Mouse (Mus musculus): ENCODE measurements around the gene Myo15b. TPM values are rescaled to one million over a fixed set of nuclear protein-coding genes. Genes with fewer than 3 reads are reported as not detected.

The Myo15b gene
- polyA plus RNA-seq, 1 experiment from 2014 or later: 11.1 TPM

GRCm38 (mm10) chr11:115906521-115906920, 48.3 kb downstream of the Myo15b start:
- H3K4me1 ChIP-seq: peaks cover 58% of the 10 kb centered on the region
- no peak overlapping the region for H3K4me3 ChIP-seq (replicated peaks)
- H3K36me3 ChIP-seq: peaks cover 4% of the 10 kb centered on the region; the same call in 1 of the 2 replicates
- ATAC-seq (replicated peaks; ENCODE audit: low FRiP score): no peak
- H3K4me2 ChIP-seq: no peak overlapping the region
- 86% methylated on average over 5 of the region's 5 CpGs for WGBS
- H3K9ac ChIP-seq: no peak overlapping the region
- no peaks in the 10 kb centered on the region for H3K27me3 ChIP-seq
- peak overlapping the region; percentile 91 for H3K27ac ChIP-seq
- H3K9me3 ChIP-seq (replicated peaks): no peaks in the 10 kb centered on the region

- ATAC-seq (replicated peaks; ENCODE audit: low FRiP score): 0 out of 2 replicates have a peak, but pooled peaks have one; percentile 34
- Histone ChIP-seq H3K4me3 (replicated peaks) (no peak overlapping the region), H3K9me3 (replicated peaks) (no peaks in the 10 kb centered on the region), H3K27me3 (no peaks in the 10 kb centered on the region), H3K4me2 (no peak overlapping the region), H3K9ac (no peak overlapping the region), H3K4me1 (peaks cover 22% of the 10 kb centered on the region), H3K27ac (peak overlapping the region; percentile 89), H3K36me3 (peaks cover 24% of the 10 kb centered on the region)
- WGBS: 80% methylated on average over 5 of the region's 5 CpGs
These were observed 52.9 kb downstream of the Myo15b start for GRCm38 (mm10) chr11:115911134-115911561.

- peak within 1 kb of the TSS; percentile 2; the same call in 1 of the 2 replicates for H3K4me3 ChIP-seq (replicated peaks)
- peaks cover 15% of the 10 kb centered on the region for H3K4me1 ChIP-seq
- H3K9me3 ChIP-seq (replicated peaks): no peaks in the 10 kb centered on the region
- WGBS: 68% methylated on average over 11 of the region's 11 CpGs
- peak; percentile 83 for ATAC-seq (replicated peaks; ENCODE audit: low FRiP score)
- peak within 1 kb of the TSS; percentile 89 for H3K27ac ChIP-seq
- H3K4me2 ChIP-seq: peak within 1 kb of the TSS; percentile 20
- H3K9ac ChIP-seq: no peak within 1 kb of the TSS
- H3K36me3 ChIP-seq: peaks cover 30% of the 10 kb centered on the region
- no peaks in the 10 kb centered on the region for H3K27me3 ChIP-seq
These were observed 53.6 kb downstream of the Myo15b start, which contains the start of gene Smim6 for GRCm38 (mm10) chr11:115911632-115912376. Gene Smim6, plus strand, starts transcription at chr11:115912017.

- Histone ChIP-seq H3K27ac (no peak overlapping the region), H3K4me2 (no peak overlapping the region), H3K9ac (no peak overlapping the region), H3K4me1 (peaks cover 8% of the 10 kb centered on the region), H3K4me3 (replicated peaks) (no peak overlapping the region), H3K36me3 (peaks cover 44% of the 10 kb centered on the region), H3K27me3 (no peaks in the 10 kb centered on the region), H3K9me3 (replicated peaks) (no peaks in the 10 kb centered on the region)
- whole genome bisulfite sequencing: 94% methylated on average over 4 of the region's 4 CpGs
- no peak for ATAC-seq (replicated peaks; ENCODE audit: low FRiP score)
These were observed 58.4 kb downstream of the Myo15b start for GRCm38 (mm10) chr11:115916579-115916978.

DNA sequence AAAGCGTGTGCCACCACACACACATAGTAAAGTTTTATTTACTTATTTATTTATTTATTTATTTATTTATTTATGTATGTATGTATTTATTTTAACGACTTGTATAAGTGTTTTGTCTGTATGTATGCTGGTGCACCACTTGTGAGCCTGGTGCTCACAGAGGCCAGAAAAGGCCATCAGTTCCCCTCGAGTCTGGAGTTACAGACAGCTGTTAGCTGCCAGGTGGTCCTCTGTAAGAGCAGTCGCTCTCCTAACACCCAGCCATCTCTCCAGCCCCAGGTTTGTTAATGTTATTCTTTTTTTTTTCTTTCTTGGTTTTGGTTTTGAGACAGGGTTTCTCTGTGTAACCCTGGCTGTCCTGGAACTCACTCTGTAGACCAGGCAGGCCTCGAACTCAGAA, 60.4 kb downstream of the Myo15b start:
- no peak overlapping the region for H3K27ac ChIP-seq
- ATAC-seq (replicated peaks; ENCODE audit: low FRiP score): no peak
- H3K9ac ChIP-seq: no peak overlapping the region
- no peaks in the 10 kb centered on the region for H3K4me1 ChIP-seq
- 79% methylated on average over 5 of the region's 5 CpGs for WGBS
- no peaks in the 10 kb centered on the region for H3K9me3 ChIP-seq (replicated peaks)
- H3K4me3 ChIP-seq (replicated peaks): no peak overlapping the region
- peaks cover 53% of the 10 kb centered on the region for H3K36me3 ChIP-seq
- no peaks in the 10 kb centered on the region for H3K27me3 ChIP-seq
- no peak overlapping the region for H3K4me2 ChIP-seq

- WGBS: 90% methylated on average over 5 of the region's 5 CpGs
These were observed 60.9 kb downstream of the Myo15b start for GRCm38 (mm10) chr11:115919073-115919472.

GRCm38 (mm10) chr11:115920110-115920818, 62.1 kb downstream of the Myo15b start:
- no peak for ATAC-seq (replicated peaks; ENCODE audit: low FRiP score)
- Histone ChIP-seq H3K9ac (no peak overlapping the region), H3K4me2 (no peak overlapping the region), H3K9me3 (replicated peaks) (no peaks in the 10 kb centered on the region), H3K27ac (no peak overlapping the region), H3K36me3 (peaks cover 60% of the 10 kb centered on the region), H3K27me3 (no peaks in the 10 kb centered on the region), H3K4me3 (replicated peaks) (no peak overlapping the region), H3K4me1 (no peaks in the 10 kb centered on the region)
- 47% methylated on average over 6 of the region's 6 CpGs for WGBS

More at GRCm38 (mm10) chr11:115919073-115919472, 60.9 kb downstream of the Myo15b start:
- Histone ChIP-seq H3K4me2 (no peak overlapping the region), H3K27me3 (no peaks in the 10 kb centered on the region), H3K4me1 (no peaks in the 10 kb centered on the region), H3K9ac (no peak overlapping the region), H3K27ac (no peak overlapping the region), H3K36me3 (peaks cover 56% of the 10 kb centered on the region), H3K4me3 (replicated peaks) (no peak overlapping the region), H3K9me3 (replicated peaks) (no peaks in the 10 kb centered on the region)
- ATAC-seq (replicated peaks; ENCODE audit: low FRiP score): no peak

DNA sequence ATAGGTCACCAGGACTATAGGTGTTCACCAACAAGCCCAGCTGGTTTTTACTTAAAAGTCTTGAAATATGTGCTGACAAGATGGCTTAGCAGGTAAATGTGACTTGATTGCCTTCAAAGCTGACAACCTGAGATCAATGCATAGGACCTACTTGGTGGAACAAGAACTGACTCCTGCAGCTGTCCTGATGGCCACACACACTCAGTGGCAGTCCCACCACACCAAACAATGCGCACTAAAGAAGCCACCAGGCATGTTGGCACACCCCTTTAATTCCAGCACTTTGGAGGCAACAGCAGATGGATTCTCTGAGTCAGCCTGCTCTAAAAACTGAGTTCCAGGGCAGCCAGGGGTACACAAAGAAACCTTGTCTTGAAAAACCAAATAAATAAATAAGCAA, 63.8 kb downstream of the Myo15b start:
- Histone ChIP-seq H3K27me3 (no peaks in the 10 kb centered on the region), H3K27ac (no peak overlapping the region), H3K4me1 (no peaks in the 10 kb centered on the region), H3K4me3 (replicated peaks) (no peak overlapping the region), H3K9me3 (replicated peaks) (no peaks in the 10 kb centered on the region), H3K9ac (no peak overlapping the region), H3K4me2 (no peak overlapping the region), H3K36me3 (peaks cover 52% of the 10 kb centered on the region)
- ATAC-seq (replicated peaks; ENCODE audit: low FRiP score): no peak
- WGBS: 93% methylated on average over 1 of the region's 1 CpGs

DNA sequence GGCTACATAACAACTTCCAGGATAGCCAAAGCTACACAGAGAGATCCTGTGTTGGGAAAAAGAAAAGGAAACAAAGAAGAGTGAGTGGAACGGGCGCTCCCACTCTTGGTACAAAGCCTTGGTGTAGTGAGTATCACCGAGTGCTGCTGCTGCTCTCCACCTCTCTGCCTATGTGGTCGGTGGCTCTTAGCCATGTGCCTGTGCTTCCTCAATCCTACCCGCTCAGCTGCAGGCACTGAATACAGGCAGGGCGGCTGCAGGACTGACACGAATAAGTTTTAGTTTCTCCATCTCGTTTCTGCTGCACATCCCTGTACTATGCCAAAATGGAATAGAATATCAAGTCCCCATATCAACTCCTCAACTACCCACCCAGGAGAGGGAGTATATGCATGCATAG, 70.8 kb downstream of the Myo15b start:
- H3K27ac ChIP-seq: no peak overlapping the region
- no peaks in the 10 kb centered on the region for H3K9me3 ChIP-seq (replicated peaks)
- WGBS: 86% methylated on average over 8 of the region's 8 CpGs
- no peak for ATAC-seq (replicated peaks; ENCODE audit: low FRiP score)
- H3K9ac ChIP-seq: no peak overlapping the region
- H3K36me3 ChIP-seq: peaks cover 36% of the 10 kb centered on the region
- no peak overlapping the region for H3K4me2 ChIP-seq
- no peak overlapping the region for H3K4me3 ChIP-seq (replicated peaks)
- H3K4me1 ChIP-seq: peaks cover 13% of the 10 kb centered on the region
- no peaks in the 10 kb centered on the region for H3K27me3 ChIP-seq

DNA sequence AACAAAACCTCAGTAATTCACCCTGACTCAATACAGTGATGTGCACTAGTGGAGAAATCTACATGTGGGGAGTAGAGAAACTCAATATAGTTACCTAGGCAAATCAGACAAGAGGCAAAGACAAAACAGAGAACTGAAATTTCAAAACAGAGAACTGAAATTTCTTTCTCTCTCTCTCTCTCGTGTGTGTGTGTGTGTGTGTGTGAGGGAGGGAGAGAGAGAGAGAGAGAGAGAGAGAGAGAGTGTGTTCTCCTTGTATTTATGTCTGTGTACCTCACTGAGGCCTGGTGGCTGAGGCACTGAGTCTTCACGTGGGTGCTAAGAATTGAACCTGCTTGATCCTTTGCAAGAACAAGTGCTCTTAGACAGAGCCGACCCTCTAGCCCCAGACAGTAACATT, 71.6 kb downstream of the Myo15b start:
- Histone ChIP-seq H3K36me3 (peaks cover 30% of the 10 kb centered on the region), H3K27me3 (no peaks in the 10 kb centered on the region), H3K4me2 (no peak overlapping the region), H3K4me1 (peaks cover 21% of the 10 kb centered on the region), H3K27ac (no peak overlapping the region), H3K9me3 (replicated peaks) (no peaks in the 10 kb centered on the region), H3K9ac (no peak overlapping the region), H3K4me3 (replicated peaks) (no peak overlapping the region)
- ATAC-seq (replicated peaks; ENCODE audit: low FRiP score): no peak
- WGBS: 77% methylated on average over 2 of the region's 3 CpGs

DNA sequence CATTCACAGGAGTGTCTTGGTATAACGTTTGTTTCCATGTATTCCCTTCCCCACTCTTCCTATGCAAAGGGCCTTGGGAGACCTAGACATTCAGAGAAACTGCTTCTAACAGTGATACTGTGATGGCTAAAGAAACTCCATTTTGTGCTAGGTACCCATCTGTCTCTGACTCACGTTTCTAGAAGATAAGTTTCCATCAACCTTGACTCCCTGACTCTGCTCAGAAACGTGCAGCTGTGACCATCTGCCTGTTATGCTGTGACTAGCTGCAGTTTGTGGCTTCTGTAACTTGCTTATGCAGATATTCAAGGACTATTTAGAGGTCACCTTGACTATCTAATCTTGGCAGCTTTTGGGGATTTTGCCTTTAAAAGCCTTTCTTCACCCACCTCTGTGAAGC, 73.0 kb downstream of the Myo15b start:
- WGBS: 74% methylated on average over 3 of the region's 3 CpGs
- H3K9ac ChIP-seq: no peak overlapping the region

DNA sequence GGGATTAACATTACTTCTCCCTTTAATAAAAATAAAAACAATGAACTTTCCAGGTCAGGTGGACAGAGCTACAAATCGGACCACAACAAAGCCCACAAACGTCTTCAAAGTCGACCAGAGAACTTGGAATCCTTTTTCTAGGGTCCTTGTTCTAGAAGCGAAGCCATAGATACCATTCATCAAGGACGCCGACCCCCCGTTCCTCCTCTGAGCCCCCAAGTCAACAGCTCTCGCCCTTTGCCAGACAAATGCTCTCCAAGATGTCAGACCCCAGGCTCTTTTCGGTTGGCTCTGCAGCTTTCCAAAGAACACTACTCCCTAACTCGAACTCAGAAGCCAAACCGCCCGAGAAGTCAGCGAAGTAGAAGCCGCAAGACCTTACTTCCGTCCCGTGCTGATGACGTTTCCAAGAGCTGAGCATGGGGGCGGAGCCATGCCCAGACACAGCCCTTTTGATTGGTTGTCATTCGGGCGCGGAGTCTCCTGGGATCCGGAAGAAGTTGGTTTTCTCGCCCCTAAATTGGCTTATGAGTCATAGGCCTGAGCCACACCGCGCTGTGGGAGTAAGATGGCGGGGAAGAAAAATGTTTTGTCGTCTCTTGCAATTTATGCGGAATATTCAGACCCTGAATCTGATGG, 75.0 kb downstream of the Myo15b start, which contains the start of the genes Sap30bp and Recql5:
Gene Sap30bp, plus strand, starts transcription at position 175 of the 639 bp plus-strand sequence.
Gene Recql5, minus strand, starts transcription at position 370 of the 639 bp plus-strand sequence.
- H3K36me3 ChIP-seq: peaks cover 33% of the 10 kb centered on the region
- no peaks in the 10 kb centered on the region for H3K27me3 ChIP-seq
- peak within 1 kb of the TSS; percentile 88 for H3K4me2 ChIP-seq
- ATAC-seq (replicated peaks; ENCODE audit: low FRiP score): peak; percentile 99
- no peaks in the 10 kb centered on the region for H3K9me3 ChIP-seq (replicated peaks)
- H3K4me3 ChIP-seq (replicated peaks): peak within 1 kb of the TSS; percentile 96
- peak within 1 kb of the TSS; percentile 81 for H3K9ac ChIP-seq
- H3K4me1 ChIP-seq: peaks cover 23% of the 10 kb centered on the region
- peak within 1 kb of the TSS; percentile 59; the same call in 1 of the 2 replicates for H3K27ac ChIP-seq
- WGBS: 1% methylated on average over 28 of the region's 28 CpGs

More for the DNA sequence above, 73.0 kb downstream of the Myo15b start:
- H3K4me1 ChIP-seq: peaks cover 23% of the 10 kb centered on the region
- no peak overlapping the region for H3K4me3 ChIP-seq (replicated peaks)
- peaks cover 33% of the 10 kb centered on the region for H3K36me3 ChIP-seq
- H3K9me3 ChIP-seq (replicated peaks): no peaks in the 10 kb centered on the region
- no peak overlapping the region for H3K27ac ChIP-seq
- no peak overlapping the region for H3K4me2 ChIP-seq
- no peaks in the 10 kb centered on the region for H3K27me3 ChIP-seq
- ATAC-seq (replicated peaks; ENCODE audit: low FRiP score): no peak
